Mouse (Mus musculus) mesoderm, embryonic 11.5 days (tissue): Measurements from ENCODE around the gene Vmn1r51.
"Not testable (repeated sequence)": the region's sequence is repeated elsewhere in the genome, so short reads cannot be mapped to it uniquely, and the experiment has no call there.

Experiments
- DNase-seq: peaks from one replicate; pipeline ENCODE4 v3.0.0-alpha.2; 2012; ENCODE audit warnings: low read depth, low spot score

Gene Vmn1r51

GRCm38 (mm10) chr6:90122296-90122695 lies at the start of gene Vmn1r51:
Vmn1r51 (plus strand) TSS chr6:90122596.
- not testable (repeated sequence) for DNase-seq

GRCm38 (mm10) chr6:90078406-90078805 lies 44.0 kb upstream of the Vmn1r51 start, which contains the start of gene Vmn1r49:
Vmn1r49 (minus strand) TSS chr6:90078506.
- DNase-seq: no peak

GRCm38 (mm10) chr6:90100566-90100965 lies 21.8 kb upstream of the Vmn1r51 start:
- no peak for DNase-seq

GRCm38 (mm10) chr6:90101130-90101529 lies 21.3 kb upstream of the Vmn1r51 start, which contains the start of gene Vmn1r50:
Vmn1r50 (plus strand) TSS chr6:90101430.
- no peak for DNase-seq

GRCm38 (mm10) chr6:90160139-90160538 lies 37.7 kb downstream of the Vmn1r51 start:
- DNase-seq: no peak

- DNase-seq: no peak
These were observed 52.1 kb downstream of the Vmn1r51 start, which contains the start of gene Vmn1r52 for GRCm38 (mm10) chr6:90174508-90174907. Vmn1r52 (plus strand) TSS chr6:90174808.
